Mouse (Mus musculus): ENCODE measurements around the gene Tecr. TPM values are rescaled to one million over a fixed set of nuclear protein-coding genes. Genes with fewer than 3 reads are reported as not detected.

Tecr gene
- polyA plus RNA-seq, 1 experiment: 309 TPM

DNA sequence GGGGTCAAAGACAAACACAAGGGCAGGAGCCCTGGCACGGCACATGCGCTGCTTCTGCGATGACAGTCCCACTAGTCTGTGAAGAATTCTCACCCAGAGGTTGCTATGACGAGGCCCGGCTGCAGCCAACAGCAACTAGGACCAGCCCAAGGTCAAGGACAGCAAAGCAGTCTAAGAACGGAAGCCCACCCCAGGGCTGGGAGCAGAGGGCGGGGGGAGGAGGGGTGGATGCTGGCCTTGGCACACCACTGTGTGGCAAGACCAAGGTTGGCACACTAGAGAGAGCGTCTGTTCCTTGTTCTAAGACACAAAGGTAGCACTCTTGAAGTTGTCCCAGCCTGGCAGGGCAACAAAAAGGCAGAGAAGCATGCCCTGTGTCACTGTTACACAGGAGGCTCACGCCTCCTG, 30.4 kb downstream of the Tecr start:
- TF ChIP-seq POLR2A (IDR thresholded peaks at IDR 0.05; ENCODE audit: low read depth, low read length) (no peak), CTCF (IDR thresholded peaks at IDR 0.05; ENCODE audit: extremely low read depth, insufficient read depth, insufficient read length, insufficient replicate concordance) (no peak)
- H3K27ac ChIP-seq (ENCODE audit: insufficient read depth, low read length): no peak overlapping the region

DNA sequence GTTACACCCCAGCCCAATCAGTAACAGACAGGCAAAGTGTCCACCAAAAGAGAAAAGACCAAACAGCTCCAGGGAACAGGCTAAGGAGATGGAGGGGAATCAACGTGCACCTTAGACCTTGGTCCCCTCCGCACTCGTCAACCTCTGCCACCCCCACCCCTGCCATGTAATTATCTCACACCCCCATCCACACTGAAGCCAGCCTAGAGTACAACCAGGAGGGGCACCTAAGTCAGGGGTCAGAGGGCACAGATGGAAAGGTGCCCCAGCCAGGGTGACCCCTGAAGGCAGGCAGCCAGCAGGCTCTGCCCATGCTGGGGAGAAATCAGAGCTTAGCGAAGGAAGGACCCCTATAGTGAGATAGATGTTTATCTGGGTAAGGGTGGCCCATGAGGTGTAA, 30.9 kb downstream of the Tecr start:
- WGBS: 87% methylated on average over 4 of the region's 4 CpGs
- no peak overlapping the region for H3K4me3 ChIP-seq (ENCODE audit: extremely low read depth, insufficient read depth, insufficient read length)
- H3K27ac ChIP-seq (ENCODE audit: insufficient read depth, low read length): no peak overlapping the region
- DNase-seq (ENCODE audit: low read depth in 1 of 2, low spot score in 2 of 2): no peak
- H3K4me1 ChIP-seq (ENCODE audit: control insufficient read depth, insufficient read depth, insufficient read length): peaks cover 14% of the 10 kb centered on the region
- TF ChIP-seq CTCF (IDR thresholded peaks at IDR 0.05; ENCODE audit: extremely low read depth, insufficient read depth, insufficient read length, insufficient replicate concordance) (no peak), POLR2A (IDR thresholded peaks at IDR 0.05; ENCODE audit: low read depth, low read length) (no peak)
- no peaks in the 10 kb centered on the region for H3K36me3 ChIP-seq (ENCODE audit: control insufficient read depth, insufficient read depth, low read length)
- no peaks in the 10 kb centered on the region for H3K27me3 ChIP-seq (ENCODE audit: control insufficient read depth, insufficient read depth, low read length)

More for the DNA sequence above, 30.4 kb downstream of the Tecr start:
- no peak for DNase-seq (ENCODE audit: low read depth in 1 of 2, low spot score in 2 of 2)
- peaks cover 11% of the 10 kb centered on the region for H3K4me1 ChIP-seq (ENCODE audit: control insufficient read depth, insufficient read depth, insufficient read length)
- no peaks in the 10 kb centered on the region for H3K27me3 ChIP-seq (ENCODE audit: control insufficient read depth, insufficient read depth, low read length)
- no peaks in the 10 kb centered on the region for H3K36me3 ChIP-seq (ENCODE audit: control insufficient read depth, insufficient read depth, low read length)
- 90% methylated on average over 9 of the region's 9 CpGs for WGBS
- H3K4me3 ChIP-seq (ENCODE audit: extremely low read depth, insufficient read depth, insufficient read length): no peak overlapping the region

GRCm38 (mm10) chr8:83576516-83576895, 31.3 kb downstream of the Tecr start:
- Histone ChIP-seq H3K4me1 (ENCODE audit: control insufficient read depth, insufficient read depth, insufficient read length) (peaks cover 14% of the 10 kb centered on the region), H3K4me3 (ENCODE audit: extremely low read depth, insufficient read depth, insufficient read length) (no peak overlapping the region), H3K36me3 (ENCODE audit: control insufficient read depth, insufficient read depth, low read length) (no peaks in the 10 kb centered on the region; the same call in 1 of the 2 replicates), H3K27me3 (ENCODE audit: control insufficient read depth, insufficient read depth, low read length) (no peaks in the 10 kb centered on the region), H3K27ac (ENCODE audit: insufficient read depth, low read length) (no peak overlapping the region)
- TF ChIP-seq CTCF (IDR thresholded peaks at IDR 0.05; ENCODE audit: extremely low read depth, insufficient read depth, insufficient read length, insufficient replicate concordance) (no peak), POLR2A (IDR thresholded peaks at IDR 0.05; ENCODE audit: low read depth, low read length) (no peak)
- 88% methylated on average over 3 of the region's 4 CpGs for WGBS
- DNase-seq (ENCODE audit: low read depth in 1 of 2, low spot score in 2 of 2): no peak

DNA sequence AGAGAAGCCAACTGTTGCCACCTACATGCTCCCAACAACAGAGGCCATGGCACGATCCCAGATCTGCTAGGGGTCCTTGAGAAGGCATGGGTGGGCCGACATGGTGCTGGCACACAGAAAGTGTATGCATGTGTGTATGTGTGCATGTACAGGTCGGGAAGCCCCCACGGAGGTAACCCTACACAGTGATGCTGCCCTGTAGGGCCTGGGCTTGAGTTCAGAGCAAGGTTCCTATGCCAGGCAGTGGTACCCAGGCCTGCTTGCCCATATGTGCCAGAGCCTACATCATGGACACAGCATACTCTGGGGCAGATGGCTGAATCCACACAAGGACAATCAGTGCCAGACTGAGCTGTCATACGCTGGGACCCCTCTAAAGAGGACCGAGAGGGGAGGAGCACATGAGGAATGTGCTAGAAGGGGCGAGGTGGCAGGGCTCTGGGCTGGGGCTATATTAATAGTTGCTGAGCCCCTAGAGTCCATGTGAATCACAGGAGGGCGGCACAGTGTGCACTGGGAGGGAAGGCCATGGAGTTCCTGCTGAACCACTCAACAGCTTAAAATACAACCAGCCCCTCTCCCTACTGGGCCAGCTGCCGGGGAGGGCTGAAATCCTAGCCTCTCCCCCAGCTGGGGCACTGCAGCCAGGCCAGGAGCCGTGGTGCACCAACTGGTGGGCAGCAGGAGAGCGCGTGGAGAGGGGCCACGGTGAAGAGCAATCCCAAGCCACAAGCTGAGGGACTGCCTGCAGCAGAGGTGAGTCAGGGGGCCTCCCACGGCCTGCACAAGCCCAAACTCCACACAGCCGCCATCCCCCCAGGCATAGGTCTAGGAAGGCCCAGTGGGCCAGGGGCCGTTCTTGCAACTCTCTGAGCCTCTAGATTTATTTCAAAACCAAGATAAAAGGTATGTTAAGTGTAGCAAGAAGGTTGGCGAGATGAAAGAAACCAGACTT, 31.9 kb downstream of the Tecr start:
- TF ChIP-seq POLR2A (IDR thresholded peaks at IDR 0.05; ENCODE audit: low read depth, low read length): no peak
- Histone ChIP-seq H3K36me3 (ENCODE audit: control insufficient read depth, insufficient read depth, low read length) (peaks cover 3% of the 10 kb centered on the region; the same call in 1 of the 2 replicates), H3K4me1 (ENCODE audit: control insufficient read depth, insufficient read depth, insufficient read length) (peaks cover 14% of the 10 kb centered on the region), H3K4me3 (ENCODE audit: extremely low read depth, insufficient read depth, insufficient read length) (no peak overlapping the region), H3K27me3 (ENCODE audit: control insufficient read depth, insufficient read depth, low read length) (no peaks in the 10 kb centered on the region), H3K27ac (ENCODE audit: insufficient read depth, low read length) (no peak overlapping the region)
- no peak for DNase-seq (ENCODE audit: low read depth in 1 of 2, low spot score in 2 of 2)
- 91% methylated on average over 17 of the region's 17 CpGs for WGBS

- no peaks in the 10 kb centered on the region for H3K27me3 ChIP-seq (ENCODE audit: control insufficient read depth, insufficient read depth, low read length)
- TF ChIP-seq CTCF (IDR thresholded peaks at IDR 0.05; ENCODE audit: extremely low read depth, insufficient read depth, insufficient read length, insufficient replicate concordance) (no peak), POLR2A (IDR thresholded peaks at IDR 0.05; ENCODE audit: low read depth, low read length) (no peak)
- H3K4me3 ChIP-seq (ENCODE audit: extremely low read depth, insufficient read depth, insufficient read length): no peak overlapping the region
- H3K27ac ChIP-seq (ENCODE audit: insufficient read depth, low read length): no peak overlapping the region
- peaks cover 14% of the 10 kb centered on the region for H3K4me1 ChIP-seq (ENCODE audit: control insufficient read depth, insufficient read depth, insufficient read length)
- peaks cover 6% of the 10 kb centered on the region for H3K36me3 ChIP-seq (ENCODE audit: control insufficient read depth, insufficient read depth, low read length)
- DNase-seq (ENCODE audit: low read depth in 1 of 2, low spot score in 2 of 2): no peak
- WGBS: 73% methylated on average over 15 of the region's 15 CpGs
Observed at GRCm38 (mm10) chr8:83574631-83575315, 33.0 kb downstream of the Tecr start.

DNA sequence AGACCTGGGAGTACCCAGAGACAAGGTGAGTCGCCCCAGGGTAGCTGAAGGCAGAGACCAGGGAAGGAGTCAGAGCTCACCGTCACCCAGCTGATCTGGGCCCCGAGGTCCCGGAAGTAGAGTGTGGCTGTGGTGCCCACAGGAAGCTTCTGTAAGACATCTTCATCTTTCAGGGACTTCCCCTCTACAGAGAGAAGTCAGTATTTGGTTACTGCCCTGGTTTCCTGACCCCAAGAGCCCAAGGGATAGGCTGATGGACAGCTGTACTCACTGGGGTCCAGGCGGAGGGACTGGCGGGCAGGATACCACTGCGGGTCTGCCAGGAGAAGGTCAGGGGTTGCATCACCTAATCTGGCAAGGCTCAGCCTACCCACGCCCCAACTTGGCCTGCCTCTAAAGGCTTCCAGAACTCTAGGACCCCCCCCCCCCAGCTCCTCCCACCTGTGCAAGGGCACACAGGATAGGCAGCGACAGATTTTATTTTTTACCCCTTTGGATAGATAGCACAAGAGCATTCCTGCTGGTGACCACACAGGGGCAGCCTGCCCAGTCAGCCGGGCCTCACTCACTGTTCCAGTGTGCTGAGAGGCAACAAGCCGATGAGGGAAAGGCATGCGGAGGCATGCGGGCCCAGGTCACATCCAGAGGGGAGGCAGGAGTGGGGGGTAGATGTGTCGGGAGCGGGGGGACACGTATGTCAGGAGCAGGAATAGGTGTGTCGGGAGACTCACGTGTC, 34.5 kb downstream of the Tecr start:
- Histone ChIP-seq H3K4me1 (ENCODE audit: control insufficient read depth, insufficient read depth, insufficient read length) (peaks cover 14% of the 10 kb centered on the region), H3K27me3 (ENCODE audit: control insufficient read depth, insufficient read depth, low read length) (no peaks in the 10 kb centered on the region), H3K36me3 (ENCODE audit: control insufficient read depth, insufficient read depth, low read length) (peaks cover 6% of the 10 kb centered on the region), H3K4me3 (ENCODE audit: extremely low read depth, insufficient read depth, insufficient read length) (peak overlapping the region; percentile 72), H3K27ac (ENCODE audit: insufficient read depth, low read length) (peak overlapping the region; percentile 98)
- WGBS: 40% methylated on average over 18 of the region's 18 CpGs
- DNase-seq (ENCODE audit: low read depth in 1 of 2, low spot score in 2 of 2): peak; percentile 52 to 71
- TF ChIP-seq CTCF (IDR thresholded peaks at IDR 0.05; ENCODE audit: extremely low read depth, insufficient read depth, insufficient read length, insufficient replicate concordance): no peak
- TF ChIP-seq POLR2A (IDR thresholded peaks at IDR 0.05; ENCODE audit: low read depth, low read length): peak; percentile 64

All from spleen, adult 2 months (tissue).